Mouse (Mus musculus) megakaryocyte, embryonic 14.5 days (primary cell): ENCODE data around the gene Gm19345.

Source experiments
- FLI1 ChIP-seq: IDR thresholded peaks from 2 replicates; pipeline ENCODE4 v1.6.1; 2012; ENCODE audit warnings: low read length, inconsistent platforms, mixed read lengths
- GATA1 ChIP-seq: IDR thresholded peaks from 3 replicates; pipeline ENCODE4 v1.6.1; 2012; ENCODE audit warnings: mixed read lengths, low read length, inconsistent platforms, borderline replicate concordance

GRCm38 (mm10) chr7:19809369-19809768 is 42.4 kb upstream of the Gm19345 start:
- TF ChIP-seq GATA1 (no peak), FLI1 (no peak)
